Mouse (Mus musculus) liver, embryonic 14.5 days (tissue): ENCODE results near the gene Trmt61a.

Experiments used
- CTCF ChIP-seq: IDR thresholded peaks from 2 replicates; pipeline ENCODE4 v1.5.1; 2016; ENCODE audit warnings: antibody characterized with exemption, low read depth, control low read depth
- EP300 ChIP-seq: IDR thresholded peaks from 2 replicates; pipeline ENCODE4 v1.6.1; 2016; ENCODE audit warnings: antibody characterized with exemption, low read depth

GRCm38 (mm10) chr12:111699542-111699941 lies 21.6 kb downstream of the Trmt61a start:
- TF ChIP-seq CTCF, result no peak
- TF ChIP-seq EP300, result no peak
